Mouse (Mus musculus) skeletal muscle tissue, adult 2 months (tissue): Measurements from ENCODE around the gene Acvr1c.

ENCODE experiments used
- DNase-seq: peaks from one replicate; pipeline ENCODE4 v3.0.0-alpha.2; 2012; ENCODE audit warnings: low read depth, low spot score

Gene Acvr1c

DNA sequence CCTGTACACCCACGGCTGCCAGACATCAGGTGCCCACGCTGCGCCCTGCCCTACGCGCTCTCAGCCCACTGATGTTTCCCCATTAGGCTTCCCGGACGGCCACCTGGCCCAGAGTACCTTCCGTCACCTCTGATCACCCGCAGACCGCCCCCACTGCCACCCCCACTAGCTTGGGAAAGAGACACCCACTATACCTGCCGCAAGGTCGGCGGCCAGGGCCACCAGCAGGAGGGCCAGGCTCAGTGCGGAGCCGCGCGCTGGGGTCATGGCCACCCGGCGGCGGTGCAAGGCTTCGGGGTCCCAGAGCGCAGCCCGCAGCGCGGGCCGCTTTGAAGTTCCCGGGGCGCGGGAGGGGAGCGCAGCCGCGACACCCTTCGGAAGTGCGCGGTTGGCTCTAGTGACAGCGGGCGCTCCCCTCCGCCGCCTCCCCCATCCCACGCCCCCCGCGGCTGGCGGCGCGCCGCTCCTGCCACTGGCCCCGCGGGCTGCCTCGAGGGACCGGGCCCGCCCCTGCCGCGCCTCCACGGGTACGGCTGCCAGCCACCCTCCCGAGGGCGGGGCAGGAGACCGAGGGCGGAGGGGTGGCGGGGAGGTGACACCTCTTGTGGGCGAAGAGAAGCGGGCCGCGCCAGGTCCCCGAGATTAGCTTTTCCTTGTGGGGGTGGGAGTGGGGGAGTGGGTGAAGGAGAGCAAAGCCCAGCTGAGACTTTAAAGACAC lies at the start of gene Acvr1c:
Gene Acvr1c, minus strand, starts transcription at position 482 of the 718 bp plus-strand sequence.
- DNase-seq: no peak

DNA sequence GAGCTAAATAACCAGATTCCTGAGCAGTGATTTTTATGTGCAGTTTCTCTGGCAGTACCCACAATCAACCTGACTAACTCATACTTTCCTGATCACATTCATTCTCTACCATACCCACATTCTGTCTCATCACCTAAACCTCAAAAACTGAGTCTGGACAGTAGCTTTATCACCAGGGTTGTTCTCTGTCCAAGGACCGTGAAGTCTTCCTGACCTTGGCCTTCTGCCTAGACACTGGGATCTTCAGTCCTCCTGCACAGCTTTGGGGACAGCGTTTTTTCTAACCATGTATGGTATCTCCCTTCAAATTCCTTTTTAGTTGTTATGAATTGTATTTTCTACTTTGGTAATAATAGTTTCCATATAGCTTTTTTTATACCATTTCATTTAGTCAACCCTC lies 45.8 kb upstream of the Acvr1c start:
- DNase-seq: no peak

DNA sequence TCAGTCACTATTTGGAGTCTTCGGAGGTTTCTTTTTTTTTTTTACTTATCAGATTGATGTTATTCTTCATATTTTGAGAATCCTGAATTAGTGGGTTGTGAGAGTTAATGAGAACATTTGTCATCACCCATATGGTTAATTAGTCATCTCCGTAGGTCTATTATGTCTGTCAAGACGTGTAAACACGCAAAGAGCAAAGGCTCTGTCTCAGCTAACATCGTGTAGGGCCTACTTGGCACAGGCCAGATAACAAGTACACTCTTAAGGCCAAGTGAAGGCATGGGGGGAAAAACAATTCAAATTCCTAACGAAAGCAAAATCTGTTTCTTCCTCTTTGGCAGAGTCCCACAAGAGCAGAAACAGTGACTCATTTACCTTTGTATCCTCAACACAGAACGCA lies 30.9 kb upstream of the Acvr1c start:
- DNase-seq: no peak

DNA sequence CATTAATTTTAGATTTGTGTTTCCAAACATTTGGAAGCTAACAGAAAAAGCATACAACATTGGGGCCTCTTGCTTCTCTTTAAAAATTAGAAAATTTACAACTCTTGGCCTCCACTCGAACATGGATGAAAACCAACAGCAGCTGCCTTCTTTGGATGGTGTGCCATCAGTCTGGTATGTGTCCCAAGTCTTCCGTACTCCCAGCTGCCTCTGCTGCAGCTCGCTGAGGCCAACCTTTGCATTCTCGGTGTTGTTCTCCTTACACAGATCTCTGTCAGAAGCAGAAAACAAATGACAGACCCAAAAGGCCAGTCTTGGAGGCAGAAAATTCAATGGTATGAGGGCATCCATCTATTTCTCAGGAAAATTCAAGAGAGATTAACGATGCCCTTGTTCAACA lies 22.3 kb upstream of the Acvr1c start:
- DNase-seq: no peak

DNA sequence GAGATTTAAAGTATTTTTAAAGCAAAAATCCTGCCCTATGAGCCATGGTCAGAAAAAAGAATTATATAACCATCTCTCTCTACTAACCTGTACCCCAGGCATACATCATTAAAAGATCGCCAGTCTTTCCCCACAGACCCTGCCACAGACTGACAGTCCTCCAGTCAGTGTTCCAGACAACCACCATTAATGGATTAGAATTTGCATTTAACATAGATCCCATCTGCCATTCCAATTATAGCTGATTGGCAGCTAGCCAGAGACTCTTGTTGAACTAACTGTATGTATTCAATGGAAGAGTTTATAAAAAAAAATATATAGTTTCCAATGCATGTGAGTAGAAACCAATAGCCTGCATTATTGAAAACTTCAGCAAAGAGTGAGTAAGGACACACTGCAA lies 21.8 kb upstream of the Acvr1c start:
- no peak for DNase-seq

DNA sequence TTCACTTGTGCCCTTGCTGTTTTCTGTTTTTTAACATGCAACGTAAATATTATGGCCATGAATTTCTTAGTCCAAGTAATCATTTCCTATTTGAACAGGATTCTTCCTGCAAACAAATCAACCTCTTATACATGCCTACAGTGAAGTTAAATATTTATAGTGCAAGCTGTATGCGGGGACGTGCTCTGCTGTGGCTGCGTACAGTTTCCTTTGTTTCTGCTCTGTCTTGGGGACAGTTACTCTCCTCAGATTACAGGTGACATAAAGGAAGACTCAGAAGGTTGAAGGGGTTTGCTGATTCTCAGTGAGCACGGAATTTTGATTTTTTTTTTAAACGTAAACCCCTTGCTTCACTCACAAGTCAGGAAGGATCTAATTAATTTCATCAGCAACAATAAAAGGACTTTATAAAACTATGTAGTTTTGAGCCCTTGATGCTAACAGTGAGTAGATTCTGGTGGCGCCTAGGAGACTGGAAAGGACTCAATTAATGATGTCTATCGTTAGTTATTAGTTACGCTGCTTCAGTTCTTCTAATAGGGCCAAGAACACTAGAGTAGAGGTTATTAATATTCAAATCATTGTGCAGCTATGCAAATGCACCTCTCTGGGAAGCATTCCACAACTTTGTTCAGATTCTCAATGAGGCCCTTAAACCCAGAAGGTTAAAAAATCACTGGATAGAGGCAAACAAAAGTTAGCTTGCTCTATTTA lies 19.9 kb upstream of the Acvr1c start:
- no peak for DNase-seq

DNA sequence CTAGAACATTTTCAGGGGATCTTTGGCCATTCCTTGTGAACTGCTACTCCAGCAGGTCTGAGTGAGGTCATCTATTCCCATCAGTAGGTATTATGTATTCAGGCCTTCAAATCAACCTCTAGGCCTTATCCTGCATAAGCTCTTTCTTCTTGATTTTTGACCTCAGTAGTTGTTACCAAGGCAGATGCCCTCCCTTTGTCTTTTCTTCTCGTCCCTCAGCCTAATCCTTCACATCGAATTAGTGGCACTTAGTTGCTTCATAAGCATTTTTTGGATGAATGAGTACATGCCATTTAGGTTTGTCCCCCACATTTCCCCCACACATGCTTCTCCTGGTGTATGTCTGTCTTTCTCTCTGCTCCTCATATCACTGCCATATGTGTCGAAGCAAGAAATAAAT lies 8.5 kb upstream of the Acvr1c start:
- no peak for DNase-seq

DNA sequence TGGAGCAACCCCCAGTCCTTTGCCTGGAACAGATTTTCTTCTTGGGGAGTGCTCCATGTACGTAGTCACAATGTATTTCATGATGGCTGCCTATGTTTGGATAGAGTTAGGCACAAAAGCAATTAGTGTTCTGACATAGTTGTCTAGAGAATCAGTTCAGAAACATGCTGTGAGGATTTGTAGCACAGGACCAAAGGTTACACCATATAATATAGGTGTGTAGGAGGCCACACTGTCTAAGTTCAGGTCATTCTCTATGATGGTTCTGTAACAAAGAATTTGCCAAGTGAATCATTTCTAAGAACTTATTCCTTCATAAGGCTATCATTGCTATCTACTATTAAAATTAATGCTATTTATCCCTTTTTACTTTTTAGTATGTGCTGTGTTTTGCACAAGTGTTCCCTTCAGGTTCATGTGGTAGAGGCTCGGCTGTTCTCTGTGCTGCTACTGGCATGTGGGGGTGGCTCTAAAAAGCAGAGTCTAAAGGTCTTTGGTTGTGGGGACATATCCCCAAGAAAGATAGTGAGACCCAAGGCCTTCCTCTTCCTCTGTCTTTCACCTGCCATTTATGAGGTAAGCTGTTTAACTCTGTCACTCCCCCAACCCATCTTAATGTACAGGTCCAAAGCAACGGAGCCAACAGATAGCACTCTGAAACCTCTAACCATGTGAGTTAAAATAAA lies 3.8 kb upstream of the Acvr1c start:
- no peak for DNase-seq

DNA sequence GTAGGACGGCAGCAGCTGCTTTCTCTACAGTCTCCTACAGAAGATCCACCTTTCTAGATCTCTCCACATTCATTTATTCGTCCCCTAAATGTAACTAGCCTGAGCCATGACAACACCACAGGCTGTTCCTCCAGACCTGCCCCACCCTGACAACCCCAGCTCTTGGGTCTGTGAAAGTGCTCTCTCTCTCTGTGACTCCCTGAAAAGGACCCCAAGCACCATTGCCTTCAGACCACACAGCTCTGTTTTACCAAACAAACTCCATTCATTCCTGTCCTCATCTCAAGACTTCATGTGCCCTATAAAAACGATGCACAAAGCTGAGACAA lies 401 bp upstream of the Acvr1c start:
- no peak for DNase-seq

DNA sequence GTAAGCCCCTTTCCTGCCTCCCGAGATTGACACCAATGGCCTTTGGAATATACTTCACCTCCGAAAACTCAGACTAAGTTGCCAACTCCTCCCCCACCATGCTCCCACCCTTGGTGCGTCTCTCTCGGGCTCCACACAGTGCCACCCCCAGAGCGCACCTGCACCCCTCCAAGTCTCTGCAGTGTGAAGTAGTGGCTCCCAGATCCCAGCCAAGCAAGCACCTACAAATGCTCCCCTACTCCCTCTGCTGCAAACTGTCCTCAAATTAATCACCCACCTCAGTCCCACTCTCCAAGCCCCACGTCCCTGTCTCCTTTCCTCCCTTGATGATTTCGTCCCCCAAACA lies 654 bp downstream of the Acvr1c start:
- DNase-seq: no peak

DNA sequence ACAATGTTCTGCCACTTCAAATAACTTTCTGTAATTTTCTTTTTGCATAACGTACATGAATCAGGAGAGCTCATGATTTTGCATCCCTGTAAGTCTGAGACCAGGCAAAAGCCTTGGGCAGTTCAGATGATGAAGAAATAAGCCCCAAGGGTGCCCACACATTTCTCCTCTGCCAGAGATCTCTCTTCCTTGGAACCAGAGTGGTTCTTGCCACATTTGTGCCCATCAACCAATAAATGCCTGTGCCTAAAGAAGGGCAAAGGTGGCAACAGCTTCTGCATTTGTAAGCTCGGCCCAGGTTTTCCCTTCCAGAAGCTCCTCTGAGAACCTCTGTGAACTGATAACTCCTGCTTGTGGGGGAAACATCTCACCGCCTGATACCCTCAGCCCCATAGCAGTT lies 3.3 kb downstream of the Acvr1c start:
- DNase-seq: no peak

DNA sequence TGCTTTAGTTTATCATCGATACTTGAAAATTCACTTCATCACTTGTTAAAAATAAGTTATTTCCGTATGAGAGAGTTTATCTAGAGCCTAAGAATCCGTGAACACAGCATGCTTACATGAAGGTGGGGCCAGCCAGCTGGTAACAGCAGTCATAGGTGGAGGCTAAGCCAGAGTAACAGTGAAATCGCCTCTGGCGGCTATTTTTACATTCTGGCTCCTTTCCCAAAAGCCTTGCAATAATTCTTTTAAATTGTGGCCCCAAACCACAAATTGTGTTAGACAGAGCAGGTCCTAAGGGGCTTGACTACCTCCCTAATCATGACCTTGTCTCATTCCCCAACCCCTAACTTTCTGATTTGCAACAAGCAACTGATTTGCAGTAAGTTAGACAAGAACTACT lies 4.8 kb downstream of the Acvr1c start:
- no peak for DNase-seq

DNA sequence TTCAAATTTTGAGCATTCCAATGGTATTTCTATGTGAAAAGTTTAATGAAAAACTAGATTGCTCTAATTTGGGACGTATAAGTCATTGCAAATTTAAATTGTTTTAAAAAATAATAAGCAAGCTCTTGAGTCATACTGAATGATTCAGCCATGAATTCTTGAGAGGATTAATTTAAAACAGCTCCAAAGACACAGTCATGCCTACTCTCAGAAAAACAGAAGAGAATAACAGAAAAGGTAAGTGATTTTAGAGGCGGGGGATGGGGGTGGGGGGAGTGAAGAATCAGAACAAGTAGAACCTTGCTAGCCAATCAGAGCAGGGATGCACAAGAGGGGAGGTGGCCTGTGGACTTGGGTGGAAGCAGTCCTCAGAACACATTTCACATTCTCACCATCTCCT lies 7.0 kb downstream of the Acvr1c start:
- DNase-seq: no peak

DNA sequence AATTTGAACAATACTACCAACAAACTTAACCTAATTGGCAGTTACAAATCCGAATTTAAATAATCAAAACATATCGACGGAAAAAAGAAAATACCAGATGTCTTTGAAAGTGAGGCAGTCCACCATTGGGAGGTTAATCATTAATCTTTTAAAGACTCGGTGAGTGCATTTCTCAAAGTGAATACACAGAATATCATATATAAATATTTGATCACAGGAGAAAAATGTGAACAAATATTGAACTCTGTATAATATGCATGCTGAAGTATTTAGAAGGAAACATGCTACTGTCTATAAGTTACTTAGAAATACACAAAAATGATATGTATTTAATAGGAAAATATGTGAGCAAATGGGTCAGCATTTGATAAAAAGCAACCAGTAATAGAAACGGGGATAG lies 21.0 kb downstream of the Acvr1c start:
- no peak for DNase-seq

DNA sequence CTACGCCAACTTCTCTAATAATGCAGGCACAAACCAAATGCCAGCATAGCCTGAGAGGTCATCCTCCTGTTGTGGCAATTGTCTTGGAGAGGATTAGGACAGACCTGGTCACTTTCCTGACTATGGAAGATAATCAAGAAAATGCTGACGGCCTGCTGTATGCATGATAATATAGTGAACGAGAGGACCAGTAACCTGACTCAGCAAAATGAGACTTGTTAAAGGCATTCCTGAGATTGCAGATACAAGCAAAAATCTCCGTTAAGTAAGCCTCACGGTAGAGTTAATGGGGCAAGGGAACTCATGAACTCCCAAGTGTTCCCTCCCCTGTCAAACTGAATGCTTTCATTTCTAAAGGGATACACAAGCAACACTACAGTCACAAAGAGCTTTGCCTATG lies 28.1 kb downstream of the Acvr1c start:
- no peak for DNase-seq

DNA sequence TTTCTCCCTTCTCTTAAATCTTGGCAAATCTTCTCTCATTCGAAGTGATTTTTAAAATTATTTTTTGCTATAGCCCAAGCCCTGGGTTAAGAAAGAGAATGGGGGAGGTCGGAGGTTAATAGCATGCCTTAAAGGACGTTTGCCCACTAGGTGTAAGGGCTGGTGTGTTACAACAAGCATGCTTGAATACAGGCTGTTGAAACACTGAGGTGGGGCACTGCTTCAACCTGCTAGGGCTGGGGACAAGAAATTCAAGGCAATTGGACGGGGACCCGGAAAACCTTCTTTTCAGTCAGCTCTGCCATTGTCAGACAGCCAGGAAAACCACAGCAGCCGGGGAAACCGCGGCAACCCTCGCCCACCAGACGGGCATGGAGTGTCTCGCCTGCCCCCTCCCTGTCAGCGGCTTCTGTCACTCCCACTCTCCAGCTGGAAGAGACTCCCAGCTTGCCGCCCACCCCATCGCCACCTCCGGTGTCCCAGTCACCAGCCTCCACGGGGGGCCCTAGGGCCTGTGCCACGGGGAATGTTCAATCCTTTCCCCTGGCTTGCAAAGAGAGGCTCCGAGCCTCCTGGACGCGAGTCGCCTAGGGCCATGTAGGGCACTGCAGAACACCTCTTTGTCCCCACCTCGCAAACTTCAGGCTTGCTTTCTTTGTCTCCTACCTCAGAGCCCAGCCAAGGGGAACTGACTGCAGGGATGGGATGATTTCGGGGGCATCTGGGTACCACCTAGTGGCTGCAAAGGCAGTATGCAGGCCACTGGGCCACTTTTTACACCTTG lies 33.4 kb downstream of the Acvr1c start:
- DNase-seq: no peak

DNA sequence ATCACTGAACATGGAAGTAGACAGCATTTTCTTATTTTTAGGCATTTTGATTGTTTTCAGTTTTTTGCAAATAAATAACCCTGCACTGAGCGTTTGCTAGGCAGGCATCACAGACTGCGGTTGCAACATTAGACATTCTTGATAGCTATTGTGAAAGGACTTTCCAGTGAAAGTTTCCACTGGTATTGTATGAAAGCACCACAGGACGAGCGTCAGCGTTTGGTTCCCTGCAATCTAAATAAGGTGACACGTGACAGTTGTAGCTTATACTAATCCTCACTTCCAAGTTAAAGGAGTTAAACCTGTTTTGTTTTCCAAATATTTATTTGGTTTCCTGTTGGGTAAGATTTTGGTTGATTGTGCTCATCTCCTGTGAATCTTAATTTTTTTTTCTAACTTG lies 34.4 kb downstream of the Acvr1c start:
- no peak for DNase-seq

DNA sequence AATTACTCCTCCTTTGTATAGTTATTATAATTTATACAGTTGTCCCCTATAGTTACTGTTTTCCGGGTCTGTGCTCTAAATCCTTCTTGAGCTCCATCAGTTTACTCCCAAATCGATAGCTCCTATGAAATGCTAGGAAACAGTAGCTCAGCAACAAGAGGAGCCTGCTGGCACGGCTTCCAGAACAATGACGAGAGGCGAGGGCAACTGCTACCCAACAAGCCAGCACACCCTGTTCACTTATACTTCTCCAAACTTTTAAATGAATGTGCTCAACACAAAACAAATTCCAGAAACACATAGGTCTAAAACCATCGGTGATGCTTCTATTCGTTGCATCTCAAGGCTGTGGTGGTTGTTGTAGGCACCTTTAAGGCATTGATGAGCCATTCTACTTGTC lies 41.5 kb downstream of the Acvr1c start:
- no peak for DNase-seq

DNA sequence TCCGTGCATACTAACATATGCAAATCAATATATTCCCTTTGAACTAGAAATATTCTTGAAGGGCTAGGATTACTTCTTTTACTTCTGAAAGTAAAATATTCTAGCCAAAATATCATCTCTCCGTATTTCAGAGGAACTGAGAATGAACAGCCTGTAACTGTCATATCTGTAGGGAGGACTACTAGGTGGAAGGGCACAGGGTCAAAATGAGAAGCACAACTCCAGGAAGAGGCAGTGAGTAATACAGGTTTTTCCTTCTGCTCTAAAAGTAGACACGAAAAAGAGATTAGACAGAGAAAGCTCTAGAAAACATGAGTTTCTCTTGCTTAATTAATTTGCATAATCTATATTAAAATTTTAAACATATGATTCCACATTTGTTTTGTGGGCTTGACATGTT lies 48.0 kb downstream of the Acvr1c start:
- DNase-seq: no peak

DNA sequence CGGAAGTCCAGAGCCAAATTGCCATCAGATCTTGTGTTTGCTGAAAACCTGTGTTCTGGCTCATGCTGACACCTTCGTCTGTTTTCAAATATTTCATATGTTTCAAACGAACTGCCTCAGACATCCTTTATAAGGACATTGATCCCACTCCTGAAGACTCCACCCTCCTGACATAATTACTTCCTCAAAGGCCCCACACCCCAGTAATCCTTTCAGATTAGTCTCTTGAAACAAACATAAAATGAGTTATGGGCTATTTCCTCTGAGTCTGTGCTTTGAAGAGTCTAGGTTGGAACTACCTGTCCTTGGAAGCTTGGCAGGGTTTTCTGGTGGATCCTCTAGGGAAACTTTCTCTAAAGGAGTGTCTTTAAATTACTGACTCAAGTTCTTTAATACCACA lies 53.2 kb downstream of the Acvr1c start:
- DNase-seq: no peak

DNA sequence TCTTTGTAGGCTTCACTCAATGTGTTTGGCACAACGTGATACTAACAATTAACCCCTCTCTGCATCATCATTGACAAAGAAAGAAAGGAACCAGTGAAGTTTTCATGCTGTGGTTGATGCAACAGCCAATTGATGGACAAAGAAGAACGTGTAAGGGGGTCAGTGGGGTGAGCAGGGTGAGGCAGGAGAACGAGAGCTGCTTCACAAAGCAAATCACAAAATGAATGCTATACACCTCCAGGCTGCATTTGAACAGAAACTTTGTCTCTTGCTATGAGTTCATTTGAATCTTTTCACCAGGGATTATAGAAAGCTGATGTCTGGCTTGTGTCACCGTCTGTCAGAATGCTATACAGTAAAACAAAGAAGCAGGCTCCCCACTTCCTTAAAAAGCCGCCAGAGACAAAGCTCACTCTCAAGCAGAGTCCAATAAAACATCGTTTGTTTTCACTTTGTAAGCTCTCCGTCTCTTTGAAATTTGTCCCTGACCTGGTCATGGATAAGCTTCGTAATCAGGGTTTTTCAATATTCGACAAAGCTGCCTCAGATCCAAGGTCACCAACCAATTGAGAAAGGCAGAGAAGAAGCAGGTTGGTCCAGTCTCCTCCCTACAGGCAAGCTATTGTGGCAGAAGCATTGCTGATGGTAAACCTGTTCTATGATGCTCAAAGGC lies 67.8 kb downstream of the Acvr1c start:
- no peak for DNase-seq

DNA sequence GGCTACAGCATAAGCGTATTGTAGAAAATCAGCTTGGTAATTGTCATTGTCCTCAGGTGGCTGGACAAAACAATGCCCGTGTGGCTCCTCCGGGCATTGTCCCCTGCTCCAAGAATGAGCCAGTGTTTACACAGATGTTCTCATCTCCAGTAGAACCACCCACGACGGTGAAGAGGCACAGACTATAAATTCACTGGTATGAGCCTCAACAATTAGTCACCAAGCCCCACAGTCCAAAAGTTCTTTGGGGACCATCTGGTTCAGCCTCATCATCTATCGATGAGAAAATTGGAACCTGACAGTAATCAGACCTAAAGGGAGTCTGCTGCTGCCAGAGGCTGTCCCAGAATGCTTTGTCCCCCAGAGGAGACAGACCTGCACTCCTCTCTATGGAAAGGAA lies 68.4 kb downstream of the Acvr1c start:
- no peak for DNase-seq
